Mouse (Mus musculus): Measurements from ENCODE around the gene Mab21l1.

Gene Mab21l1

DNA sequence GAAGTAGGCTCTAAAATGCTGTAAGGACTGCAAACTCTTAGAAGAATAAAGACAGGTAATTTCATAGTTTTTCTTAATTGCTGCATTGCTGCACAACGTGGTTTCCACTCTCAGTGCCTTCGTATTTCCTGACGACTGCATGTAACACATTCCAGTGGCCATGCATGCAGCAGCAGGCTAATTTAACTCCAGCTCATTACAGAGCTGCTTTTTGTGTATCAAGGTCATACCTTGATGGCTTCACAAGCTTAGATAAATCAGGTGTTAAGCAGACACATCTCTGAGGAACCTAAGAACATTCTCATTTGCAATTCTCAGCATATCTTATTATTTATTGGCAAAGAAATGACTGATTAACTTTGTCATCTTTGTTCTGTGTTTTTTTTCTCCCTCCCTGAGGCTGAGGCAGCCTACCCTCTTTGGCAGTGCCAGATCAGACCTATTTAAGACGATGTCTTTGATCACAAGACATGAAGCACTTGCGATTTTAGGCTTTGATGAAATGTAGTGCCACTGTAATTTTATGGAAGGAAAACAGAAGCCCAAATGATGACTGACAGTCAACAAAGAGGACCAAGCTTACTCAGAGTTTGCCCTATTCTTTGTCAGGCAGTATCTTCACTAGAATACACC is 32.8 kb downstream of the Mab21l1 start:
- DNase-seq (ENCODE audit: low spot score) = no peak

GRCm38 (mm10) chr3:55816096-55816495 is 33.8 kb downstream of the Mab21l1 start:
- no peak for DNase-seq (ENCODE audit: low spot score)

DNA sequence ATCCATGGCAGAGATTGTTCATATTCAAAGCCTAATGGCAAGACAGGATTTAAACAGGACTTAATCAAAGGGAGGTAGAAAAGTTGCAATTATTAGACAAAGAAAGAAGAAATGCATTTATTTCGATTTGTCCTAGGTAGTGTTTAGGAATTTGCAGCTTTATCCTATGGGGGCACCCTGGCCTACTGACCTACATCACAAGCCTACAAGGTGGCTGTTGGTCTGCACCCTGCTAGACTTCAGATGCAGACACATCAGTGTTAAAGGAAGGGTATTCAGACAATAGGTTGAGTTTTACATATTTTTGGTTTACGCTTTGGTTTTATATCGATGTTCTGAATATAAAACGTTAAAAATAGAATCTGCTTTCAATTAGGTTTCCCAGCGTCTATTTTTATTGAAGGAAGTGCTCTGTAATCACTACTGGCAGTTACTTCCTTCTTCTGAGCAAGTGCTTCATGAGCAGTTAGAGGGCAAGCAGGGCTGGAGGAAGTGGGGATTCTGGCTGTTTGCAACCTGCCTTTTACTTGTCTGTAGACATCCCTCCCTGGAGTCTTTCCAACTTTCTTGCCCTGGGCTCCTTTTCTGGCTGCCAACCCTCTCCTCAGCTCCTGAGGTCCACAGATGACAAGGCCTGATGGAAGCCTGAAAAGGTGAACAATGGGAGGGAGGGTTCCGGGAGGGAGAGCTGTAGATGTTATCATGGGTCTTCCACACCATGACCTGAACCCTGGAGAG is 34.5 kb downstream of the Mab21l1 start:
- no peak for DNase-seq (ENCODE audit: low spot score)

DNA sequence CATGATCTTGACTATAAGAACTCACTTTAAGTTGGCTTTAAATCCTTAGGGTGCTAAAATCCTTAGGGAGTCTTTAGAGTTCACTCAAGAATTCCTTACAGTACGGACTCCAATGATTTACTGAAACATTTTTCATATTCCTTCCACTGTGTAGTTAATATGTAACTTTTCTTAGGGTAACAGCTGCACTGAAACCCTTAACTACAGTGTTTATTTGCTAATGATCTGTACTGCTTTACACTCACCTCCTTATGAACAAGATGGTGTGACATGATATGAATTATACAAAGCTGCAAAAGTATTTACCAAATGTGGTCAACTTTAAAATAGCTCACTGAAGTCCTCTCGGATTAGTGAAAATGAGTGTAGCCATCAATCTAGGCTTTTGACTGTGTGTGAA is 35.8 kb downstream of the Mab21l1 start:
- DNase-seq (ENCODE audit: low spot score) = no peak

GRCm38 (mm10) chr3:55819598-55819997 is 37.3 kb downstream of the Mab21l1 start:
- no peak for DNase-seq (ENCODE audit: low spot score)

GRCm38 (mm10) chr3:55824864-55825263 is 42.6 kb downstream of the Mab21l1 start:
- no peak for DNase-seq (ENCODE audit: low spot score)

DNA sequence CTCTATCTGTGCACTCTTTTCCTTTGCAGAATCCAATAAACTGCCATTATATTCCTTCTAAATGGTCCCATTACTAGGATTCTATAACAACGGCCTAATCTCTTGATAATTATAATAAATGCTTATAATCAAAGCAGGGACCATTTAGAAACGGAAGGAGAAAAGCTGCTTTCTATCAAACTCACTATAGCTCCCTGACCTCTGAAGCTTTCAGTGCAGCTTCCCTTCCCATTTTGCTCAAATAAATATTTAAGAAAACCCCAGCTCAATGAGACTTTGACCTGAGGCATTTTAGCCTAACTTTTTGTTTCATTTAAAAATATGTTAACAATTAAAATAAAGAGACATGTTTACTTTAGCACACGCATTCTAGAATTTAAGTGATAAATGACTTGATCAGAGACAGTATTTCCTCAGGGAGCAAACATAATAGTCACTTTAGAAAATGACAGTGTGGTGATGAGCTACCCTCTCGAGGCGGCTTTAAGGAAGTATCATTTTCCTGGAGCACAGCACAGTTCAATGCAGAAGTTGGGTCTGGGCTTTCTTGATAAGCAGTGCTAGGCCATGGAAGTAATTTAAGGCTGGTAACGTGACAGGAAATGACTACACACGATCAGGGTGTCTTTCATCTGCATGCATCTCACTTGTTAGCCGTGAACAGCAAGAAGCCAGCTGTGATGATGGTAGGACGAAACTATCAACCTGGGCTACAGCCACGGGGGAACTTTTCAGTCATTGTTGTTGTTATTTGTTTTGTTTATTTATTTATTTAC is 46.4 kb downstream of the Mab21l1 start:
- DNase-seq (ENCODE audit: low spot score) = no peak

GRCm38 (mm10) chr3:55830226-55830625 is 47.9 kb downstream of the Mab21l1 start:
- no peak for DNase-seq (ENCODE audit: low spot score)

Data from yolk sac, embryonic 10.5 days (tissue).